Mouse (Mus musculus) cerebellum, postnatal 14 days (tissue): ENCODE measurements around the gene Apobec1.
"Not testable (repeated sequence)": the region's sequence is repeated elsewhere in the genome, so short reads cannot be mapped to it uniquely, and the experiment has no call there.

Source experiments
- DNase-seq, 2 experiments: peaks; one replicate each; pipeline ENCODE4 v3.0.0; 2021; ENCODE audit warnings: mixed read lengths in 2 of 2

Apobec1 gene

GRCm38 (mm10) chr6:122602242-122602991 is at the start of gene Apobec1:
Gene Apobec1, minus strand, starts transcription at chr6:122602444.
- DNase-seq: peak; percentile 28 to 45

- no peak for DNase-seq
Measured at GRCm38 (mm10) chr6:122650398-122650980, 48.2 kb upstream of the Apobec1 start.

GRCm38 (mm10) chr6:122649903-122650302 is 47.7 kb upstream of the Apobec1 start:
- DNase-seq: no peak

GRCm38 (mm10) chr6:122644196-122644595 is 42.0 kb upstream of the Apobec1 start:
- not testable (repeated sequence) for DNase-seq

GRCm38 (mm10) chr6:122637566-122637965 is 35.3 kb upstream of the Apobec1 start:
- DNase-seq: not testable (repeated sequence)

- DNase-seq: peak in 1 of 2 experiments; percentile 10
Measured at GRCm38 (mm10) chr6:122636666-122637065, 34.4 kb upstream of the Apobec1 start.

GRCm38 (mm10) chr6:122635315-122635714 is 33.1 kb upstream of the Apobec1 start:
- DNase-seq: no peak

GRCm38 (mm10) chr6:122633411-122633810 is 31.2 kb upstream of the Apobec1 start:
- DNase-seq: peak; percentile 34 to 37

- no peak for DNase-seq
Measured at GRCm38 (mm10) chr6:122627469-122628108, 25.3 kb upstream of the Apobec1 start.

GRCm38 (mm10) chr6:122626110-122626509 is 23.9 kb upstream of the Apobec1 start, which contains the start of gene Dppa3:
Gene Dppa3, plus strand, starts transcription at chr6:122626410.
- DNase-seq: no peak

- no peak for DNase-seq
Measured at GRCm38 (mm10) chr6:122625156-122625555, 22.9 kb upstream of the Apobec1 start.

GRCm38 (mm10) chr6:122624480-122624879 is 22.2 kb upstream of the Apobec1 start:
- no peak for DNase-seq

- no peak for DNase-seq
Measured at GRCm38 (mm10) chr6:122621066-122621465, 18.8 kb upstream of the Apobec1 start.

GRCm38 (mm10) chr6:122616022-122616421 is 13.8 kb upstream of the Apobec1 start:
- DNase-seq: no peak

- DNase-seq: peak; percentile 15 to 45
Measured at GRCm38 (mm10) chr6:122614047-122614446, 11.8 kb upstream of the Apobec1 start.

- no peak for DNase-seq
Measured at GRCm38 (mm10) chr6:122612426-122612825, 10.2 kb upstream of the Apobec1 start.

- peak; percentile 37 to 44 for DNase-seq
Measured at GRCm38 (mm10) chr6:122609771-122610170, 7.5 kb upstream of the Apobec1 start, which contains the start of gene Gdf3. Gene Gdf3, minus strand, starts transcription at chr6:122610087.

- DNase-seq: peak in 1 of 2 experiments; percentile 9
Measured at GRCm38 (mm10) chr6:122609377-122609728, 7.1 kb upstream of the Apobec1 start.

GRCm38 (mm10) chr6:122608434-122609376 is 6.5 kb upstream of the Apobec1 start:
- DNase-seq: no peak

- no peak for DNase-seq
Measured at GRCm38 (mm10) chr6:122607700-122608099, 5.5 kb upstream of the Apobec1 start.

GRCm38 (mm10) chr6:122606661-122607060 is 4.4 kb upstream of the Apobec1 start:
- DNase-seq: no peak

- no peak for DNase-seq
Measured at GRCm38 (mm10) chr6:122605483-122605882, 3.2 kb upstream of the Apobec1 start.

GRCm38 (mm10) chr6:122604260-122604659 is 2.0 kb upstream of the Apobec1 start:
- no peak for DNase-seq
